Mouse (Mus musculus) kidney, embryonic 15.5 days (tissue): ENCODE measurements at regions not wholly inside any gene's neighbourhood (a gene's known extent, or its start where the extent isn't known, plus 50 kb on each side); places are given as distances from the start of the nearest gene placed in this dataset.
A peak's percentile ranks its signal among the peaks of the same experiment; 100 is the strongest.

Source experiments
- ATAC-seq: fragments of 200-750 bp; cut with Nextera tagmentation; replicated peaks from 2 replicates; pipeline ENCODE4 v1.8.0; 2017; ENCODE audit warnings: moderate TSS enrichment; ENCODE audit not compliant: low FRiP score
- H3K27ac ChIP-seq: fragments of 300-500 bp; sonication (generic); 2 replicates; pipeline ENCODE4 v1.5.1; 2015; ENCODE audit warnings: mild to moderate bottlenecking, inconsistent platforms
- H3K27me3 ChIP-seq: fragments of 300-500 bp; sonication (generic); 2 replicates; pipeline ENCODE4 v1.6.1; 2015; ENCODE audit warnings: inconsistent platforms
- H3K36me3 ChIP-seq: fragments of 300-500 bp; sonication (generic); 2 replicates; pipeline ENCODE4 v1.6.1; 2015; ENCODE audit warnings: inconsistent platforms
- H3K4me1 ChIP-seq: fragments of 300-500 bp; sonication (generic); 2 replicates; pipeline ENCODE4 v1.6.1; 2015; ENCODE audit warnings: inconsistent platforms
- H3K4me2 ChIP-seq: fragments of 300-500 bp; sonication (generic); 2 replicates; pipeline ENCODE4 v1.6.1; 2015; ENCODE audit warnings: moderate library complexity, mild to moderate bottlenecking, inconsistent platforms
- H3K4me3 ChIP-seq: fragments of 300-500 bp; sonication (generic); replicated peaks from 2 replicates; pipeline ENCODE4 v1.5.1; 2015; ENCODE audit warnings: mild to moderate bottlenecking, inconsistent platforms
- H3K9ac ChIP-seq: fragments of 300-500 bp; sonication (generic); 2 replicates; pipeline ENCODE4 v1.6.1; 2015; ENCODE audit warnings: mild to moderate bottlenecking, inconsistent platforms
- H3K9me3 ChIP-seq: fragments of 300-500 bp; sonication (generic); replicated peaks from 2 replicates; pipeline ENCODE4 v1.6.1; 2016; ENCODE audit warnings: inconsistent platforms
- WGBS: fragments of 180-500 bp; shearing (Covaris S2); methylation state at CpG from one replicate; pipeline ENCODE4 v1.1.7; 2015; ENCODE audit warnings: mixed read lengths; 5-methylcytosine and 5-hydroxymethylcytosine counted together

GRCm38 (mm10) chr12:69501783-69502705 is 80.8 kb downstream of the Vcpkmt start:
- Histone ChIP-seq H3K4me2 (peak overlapping the region; percentile 43), H3K9me3 (no peaks in the 10 kb centered on the region), H3K36me3 (no peaks in the 10 kb centered on the region), H3K9ac (no peak overlapping the region; the same call in 1 of the 2 replicates), H3K4me3 (0 out of 2 replicates have a peak overlapping the region, but pooled peaks have one; percentile 4), H3K4me1 (peaks cover 32% of the 10 kb centered on the region), H3K27ac (peak overlapping the region; percentile 86), H3K27me3 (no peaks in the 10 kb centered on the region)
- 14% methylated on average over 20 of the region's 20 CpGs for WGBS
- ATAC-seq: peak; percentile 81

DNA sequence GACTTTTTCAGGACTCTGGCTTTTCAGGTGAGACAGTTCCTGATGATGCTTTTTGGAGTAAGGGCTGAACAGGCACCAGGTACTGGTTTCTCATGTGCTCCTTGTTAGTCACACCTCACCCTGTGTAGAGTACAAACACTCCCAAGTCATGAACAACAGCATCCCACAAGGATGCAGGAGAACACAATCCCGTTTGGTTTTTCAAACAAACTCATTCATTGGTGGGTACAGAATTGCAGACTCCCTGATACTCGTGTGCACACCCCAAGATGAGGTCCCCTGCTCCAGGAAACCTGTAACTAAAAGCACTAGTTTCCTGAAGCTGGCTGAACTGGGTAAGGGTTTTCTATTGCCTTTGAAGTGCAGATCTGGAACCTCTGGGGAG is 81.5 kb downstream of the Vcpkmt start:
- no peak for ATAC-seq
- no peaks in the 10 kb centered on the region for H3K27me3 ChIP-seq
- no peak overlapping the region for H3K9ac ChIP-seq
- H3K36me3 ChIP-seq: no peaks in the 10 kb centered on the region
- peak overlapping the region; percentile 43 for H3K4me2 ChIP-seq
- H3K4me1 ChIP-seq: peaks cover 35% of the 10 kb centered on the region
- WGBS: 41% methylated on average over 2 of the region's 2 CpGs
- H3K27ac ChIP-seq: peak overlapping the region; percentile 86
- no peak overlapping the region for H3K4me3 ChIP-seq
- H3K9me3 ChIP-seq: no peaks in the 10 kb centered on the region

- 75% methylated on average over 15 of the region's 15 CpGs for WGBS
Measured at GRCm38 (mm10) chr12:69500600-69501345, 82.1 kb downstream of the Vcpkmt start.

GRCm38 (mm10) chr12:69497121-69497520 is 85.7 kb downstream of the Vcpkmt start:
- Histone ChIP-seq H3K9ac (no peak overlapping the region), H3K27ac (peak overlapping the region; percentile 52), H3K27me3 (no peaks in the 10 kb centered on the region), H3K4me2 (no peak overlapping the region), H3K4me3 (no peak overlapping the region), H3K4me1 (peaks cover 41% of the 10 kb centered on the region), H3K36me3 (no peaks in the 10 kb centered on the region), H3K9me3 (no peaks in the 10 kb centered on the region)
- 80% methylated on average over 7 of the region's 7 CpGs for WGBS
- no peak for ATAC-seq

More at GRCm38 (mm10) chr12:69500600-69501345, 82.1 kb downstream of the Vcpkmt start:
- Histone ChIP-seq H3K4me3 (no peak overlapping the region), H3K4me1 (peaks cover 40% of the 10 kb centered on the region), H3K9ac (no peak overlapping the region), H3K27me3 (no peaks in the 10 kb centered on the region), H3K4me2 (no peak overlapping the region), H3K36me3 (no peaks in the 10 kb centered on the region), H3K27ac (peak overlapping the region; percentile 86), H3K9me3 (no peaks in the 10 kb centered on the region)
- ATAC-seq: no peak

GRCm38 (mm10) chr12:69496341-69496904 is 86.4 kb downstream of the Vcpkmt start:
- Histone ChIP-seq H3K27me3 (no peaks in the 10 kb centered on the region), H3K4me3 (no peak overlapping the region), H3K36me3 (no peaks in the 10 kb centered on the region), H3K9ac (no peak overlapping the region), H3K4me1 (peaks cover 34% of the 10 kb centered on the region), H3K4me2 (no peak overlapping the region), H3K9me3 (no peaks in the 10 kb centered on the region), H3K27ac (0 out of 2 replicates have a peak overlapping the region, but pooled peaks have one; percentile 0)
- 64% methylated on average over 6 of the region's 6 CpGs for WGBS
- no peak for ATAC-seq

GRCm38 (mm10) chr12:69495776-69496175 is 87.1 kb downstream of the Vcpkmt start:
- Histone ChIP-seq H3K4me1 (peaks cover 28% of the 10 kb centered on the region), H3K9me3 (no peaks in the 10 kb centered on the region), H3K27ac (peak overlapping the region; percentile 10; the same call in 1 of the 2 replicates), H3K27me3 (no peaks in the 10 kb centered on the region), H3K36me3 (no peaks in the 10 kb centered on the region), H3K4me3 (no peak overlapping the region), H3K4me2 (no peak overlapping the region), H3K9ac (no peak overlapping the region)
- ATAC-seq: no peak
- 78% methylated on average over 5 of the region's 5 CpGs for WGBS

DNA sequence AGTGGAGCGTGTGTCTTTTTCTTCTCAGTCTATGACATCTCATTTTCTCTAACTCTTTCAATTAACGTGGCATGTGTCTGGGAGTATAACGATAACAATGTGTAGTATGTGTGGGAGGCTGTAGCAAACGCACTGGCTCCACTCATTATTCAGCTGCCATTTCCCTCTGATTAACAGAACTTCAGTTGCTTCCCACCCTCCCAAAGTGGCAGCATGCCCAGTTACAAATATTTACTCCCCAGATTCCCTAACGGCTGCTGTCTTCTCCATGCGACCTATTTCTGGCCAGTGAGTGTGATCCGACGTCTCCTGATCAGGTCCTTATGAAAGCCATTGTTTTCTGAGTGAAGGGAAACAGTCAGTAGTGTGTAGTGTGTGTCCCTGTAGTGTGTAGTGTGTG is 88.2 kb downstream of the Vcpkmt start:
- no peaks in the 10 kb centered on the region for H3K36me3 ChIP-seq
- ATAC-seq: no peak

GRCm38 (mm10) chr12:69489686-69490085 is 93.1 kb downstream of the Vcpkmt start:
- peaks cover 10% of the 10 kb centered on the region for H3K4me1 ChIP-seq
- 85% methylated on average over 10 of the region's 10 CpGs for WGBS
- H3K27ac ChIP-seq: no peak overlapping the region
- H3K36me3 ChIP-seq: no peaks in the 10 kb centered on the region
- H3K4me3 ChIP-seq: no peak overlapping the region
- no peaks in the 10 kb centered on the region for H3K9me3 ChIP-seq
- ATAC-seq: no peak
- H3K27me3 ChIP-seq: 0 out of 2 replicates have a peak, but pooled peaks cover 2% of the 10 kb centered on the region
- H3K4me2 ChIP-seq: no peak overlapping the region
- H3K9ac ChIP-seq: no peak overlapping the region

More for the DNA sequence above, 88.2 kb downstream of the Vcpkmt start:
- H3K27me3 ChIP-seq: no peaks in the 10 kb centered on the region
- no peak overlapping the region for H3K4me2 ChIP-seq
- H3K9ac ChIP-seq: no peak overlapping the region
- H3K4me3 ChIP-seq: no peak overlapping the region
- peak overlapping the region; percentile 49 for H3K27ac ChIP-seq
- 46% methylated on average over 8 of the region's 8 CpGs for WGBS
- peaks cover 22% of the 10 kb centered on the region for H3K4me1 ChIP-seq
- no peaks in the 10 kb centered on the region for H3K9me3 ChIP-seq

DNA sequence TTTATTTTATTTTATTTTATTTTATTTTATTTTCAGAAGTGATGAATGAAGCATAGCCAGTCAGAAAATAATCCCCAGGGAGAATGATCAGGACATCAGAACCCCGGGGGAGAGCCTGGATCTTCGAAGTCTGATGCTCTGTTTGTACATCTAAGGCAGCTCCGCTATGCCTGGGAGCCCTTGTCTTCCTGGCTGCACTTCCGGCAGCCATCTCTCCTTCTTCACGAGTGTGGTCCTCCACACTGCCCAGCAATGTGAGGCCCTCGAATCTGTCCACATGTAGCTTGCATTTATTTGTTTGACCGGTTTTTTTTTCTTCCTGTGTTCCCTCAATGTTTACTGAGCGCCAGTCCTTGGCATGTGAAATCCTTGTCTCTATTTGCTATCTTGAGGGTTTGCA is 95.9 kb downstream of the Vcpkmt start:
- WGBS: 78% methylated on average over 8 of the region's 8 CpGs
- no peak overlapping the region for H3K9ac ChIP-seq
- H3K36me3 ChIP-seq: no peaks in the 10 kb centered on the region
- H3K27ac ChIP-seq: no peak overlapping the region
- H3K4me3 ChIP-seq: no peak overlapping the region
- ATAC-seq: no peak
- H3K4me1 ChIP-seq: peaks cover 8% of the 10 kb centered on the region
- H3K9me3 ChIP-seq: no peaks in the 10 kb centered on the region
- H3K4me2 ChIP-seq: no peak overlapping the region
- H3K27me3 ChIP-seq: 0 out of 2 replicates have a peak, but pooled peaks cover 2% of the 10 kb centered on the region

DNA sequence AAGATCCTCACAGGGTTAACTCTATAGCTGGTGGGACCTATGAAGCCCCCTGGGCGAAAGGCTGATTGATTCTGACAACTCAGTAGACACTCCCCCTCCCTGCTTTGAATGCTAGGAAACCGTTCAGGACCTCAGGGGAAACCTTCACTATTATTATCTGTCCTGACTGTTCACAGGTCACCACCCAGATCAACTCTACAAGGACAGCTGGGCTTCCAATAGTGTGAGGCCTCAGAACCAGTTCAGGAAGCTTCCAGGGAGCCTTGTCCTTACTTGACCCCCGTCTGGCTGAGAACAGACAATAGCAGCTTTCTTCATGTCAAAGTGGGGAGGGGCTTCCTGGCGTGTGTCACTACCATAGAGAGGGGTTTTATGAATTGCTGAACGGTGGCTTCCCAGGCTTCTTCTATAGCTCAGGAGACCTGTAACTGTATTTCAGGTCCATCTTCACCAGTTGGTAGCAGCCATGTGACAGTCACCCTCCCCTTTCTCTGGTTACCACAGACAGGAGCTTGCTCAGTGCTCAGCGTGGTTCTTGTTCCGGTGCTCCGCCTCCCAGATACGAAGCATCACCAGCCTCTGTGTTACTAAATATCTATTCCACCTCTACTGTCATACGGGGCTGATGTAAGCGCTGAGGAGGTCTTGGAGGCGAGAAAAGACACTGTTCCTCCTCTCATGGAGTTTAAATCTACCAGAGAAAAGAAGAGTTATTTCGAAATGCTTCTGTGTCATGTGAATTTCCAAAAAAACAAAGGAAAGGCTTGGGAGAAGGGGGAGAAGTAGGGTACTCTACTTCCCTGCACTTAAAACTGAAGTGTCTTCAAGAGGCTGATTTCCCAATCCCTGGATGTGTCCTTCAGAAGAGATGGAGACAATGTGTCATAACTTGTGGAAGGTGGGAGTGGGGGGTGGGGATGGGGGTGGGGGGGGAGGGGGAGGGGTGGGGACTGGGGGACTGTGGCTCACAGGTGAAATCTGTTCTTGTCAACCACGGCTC is 96.9 kb downstream of the Vcpkmt start:
- WGBS: 31% methylated on average over 14 of the region's 14 CpGs
- Histone ChIP-seq H3K4me2 (peak overlapping the region; percentile 39), H3K9me3 (no peaks in the 10 kb centered on the region)

DNA sequence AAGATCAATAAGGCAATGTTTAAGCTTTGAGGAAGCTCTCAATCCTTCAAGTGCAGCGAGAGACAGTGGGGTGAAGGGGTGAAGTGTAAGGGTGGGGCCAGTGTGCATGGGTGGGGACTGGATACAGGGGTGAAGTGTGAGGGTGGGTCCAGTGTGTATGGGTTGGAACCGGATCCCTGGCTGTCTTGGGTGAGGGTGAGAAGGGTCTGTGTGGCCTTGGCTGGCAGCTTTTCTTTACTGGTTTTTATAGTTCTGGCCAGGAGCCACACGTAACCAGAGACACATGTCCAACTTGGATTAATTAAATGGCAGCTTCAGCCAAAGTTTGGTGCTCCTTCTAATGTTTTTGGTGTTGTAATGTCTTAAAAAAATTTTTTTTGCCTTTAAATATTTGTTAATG is 101.4 kb downstream of the Vcpkmt start:
- H3K27ac ChIP-seq: no peak overlapping the region
- H3K9ac ChIP-seq: no peak overlapping the region
- no peaks in the 10 kb centered on the region for H3K27me3 ChIP-seq
- ATAC-seq: no peak
- H3K9me3 ChIP-seq: no peaks in the 10 kb centered on the region
- no peak overlapping the region for H3K4me3 ChIP-seq
- WGBS: 63% methylated on average over 3 of the region's 3 CpGs
- no peak overlapping the region for H3K4me2 ChIP-seq
- H3K4me1 ChIP-seq: peaks cover 16% of the 10 kb centered on the region
- no peaks in the 10 kb centered on the region for H3K36me3 ChIP-seq

More for the DNA sequence above, 96.9 kb downstream of the Vcpkmt start:
- Histone ChIP-seq H3K4me1 (peaks cover 8% of the 10 kb centered on the region), H3K27me3 (0 out of 2 replicates have a peak, but pooled peaks cover 2% of the 10 kb centered on the region), H3K36me3 (no peaks in the 10 kb centered on the region), H3K27ac (no peak overlapping the region), H3K9ac (no peak overlapping the region), H3K4me3 (no peak overlapping the region)
- peak; percentile 36; the same call in 1 of the 2 replicates for ATAC-seq
